Mouse (Mus musculus) bone marrow, adult 2 months (tissue): Measurements from ENCODE around the gene Zfp704.

Experiments used
- CTCF ChIP-seq: fragments of 200-500 bp; IDR thresholded peaks from 2 replicates; pipeline ENCODE4 v1.5.1; 2011; ENCODE audit warnings: low read length, control low read depth; ENCODE audit not compliant: control insufficient read depth, insufficient read depth
- POLR2A ChIP-seq: fragments of 200-500 bp; IDR thresholded peaks from 2 replicates; pipeline ENCODE4 v1.6.1; 2011; ENCODE audit warnings: low read depth, mild to moderate bottlenecking, control low read depth, low read length, borderline replicate concordance; ENCODE audit not compliant: control insufficient read depth

DNA sequence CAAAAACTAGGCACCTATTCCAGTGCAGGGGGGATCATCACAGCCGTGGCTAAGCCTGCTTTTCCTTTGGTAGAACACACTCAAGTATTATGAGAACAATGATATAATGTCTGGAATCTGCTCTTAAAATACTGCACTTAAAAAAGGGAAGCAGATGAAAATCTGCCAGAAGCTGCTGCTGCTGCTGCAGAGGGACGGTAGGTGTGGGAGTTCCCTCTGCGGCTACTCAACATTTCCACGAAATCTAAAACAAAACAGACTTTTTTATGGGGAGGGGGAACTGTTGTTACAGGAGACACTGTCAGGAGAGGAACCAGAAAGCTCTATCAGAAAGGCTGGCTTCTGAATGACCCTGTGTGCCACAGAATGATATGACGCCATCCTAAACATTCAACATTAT, 110.4 kb downstream of the Zfp704 start:
- TF ChIP-seq CTCF (no peak), POLR2A (no peak)
